Mouse (Mus musculus): ENCODE results near the gene Pycr1. TPM values are rescaled to one million over a fixed set of nuclear protein-coding genes. Genes with fewer than 3 reads are reported as not detected.

Gene Pycr1
- polyA plus RNA-seq, 1 experiment from 2014 or later = 21.8 TPM

DNA sequence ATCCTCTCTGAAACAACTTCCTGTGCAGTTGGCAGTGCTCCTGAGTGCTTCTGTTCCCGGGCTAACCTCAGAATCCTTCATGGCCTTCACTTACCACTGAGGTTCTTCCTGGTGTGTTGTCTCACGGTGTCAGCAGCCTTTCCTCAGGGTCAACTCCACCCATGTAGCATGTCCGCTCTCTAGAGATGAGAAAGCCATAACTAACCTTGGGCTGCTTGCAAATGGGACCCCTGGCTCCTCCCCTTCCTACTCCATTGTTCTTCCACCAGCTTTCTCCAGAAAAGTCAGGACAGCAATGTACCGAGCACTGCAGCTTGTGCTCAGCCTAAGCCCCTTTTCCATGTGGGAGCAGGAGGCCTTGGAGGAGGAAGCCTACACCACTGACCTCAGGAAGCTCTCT lies 36.8 kb downstream of the Pycr1 start:
- no peak for ATAC-seq (ENCODE audit: low FRiP score, low TSS enrichment)
- Histone ChIP-seq H3K36me3 (ENCODE audit: control insufficient read depth, insufficient read depth, low read length) (peaks cover 57% of the 10 kb centered on the region), H3K27ac (ENCODE audit: low read depth, low read length) (no peak overlapping the region), H3K4me2 (replicated peaks; ENCODE audit: low read depth, low read length) (no peak overlapping the region), H3K9me3 (ENCODE audit: control insufficient read depth, low read length) (no peaks in the 10 kb centered on the region), H3K4me1 (ENCODE audit: control insufficient read depth, insufficient read depth, low read length) (peaks cover 18% of the 10 kb centered on the region; the same call in 1 of the 2 replicates), H3K9ac (ENCODE audit: low read depth, low read length) (no peak overlapping the region), H3K4me3 (ENCODE audit: low read length) (no peak overlapping the region), H3K27me3 (ENCODE audit: control insufficient read depth, insufficient read depth, low read length) (0 out of 2 replicates have a peak, but pooled peaks cover 5% of the 10 kb centered on the region)
- WGBS = 78% methylated on average over 4 of the region's 4 CpGs

DNA sequence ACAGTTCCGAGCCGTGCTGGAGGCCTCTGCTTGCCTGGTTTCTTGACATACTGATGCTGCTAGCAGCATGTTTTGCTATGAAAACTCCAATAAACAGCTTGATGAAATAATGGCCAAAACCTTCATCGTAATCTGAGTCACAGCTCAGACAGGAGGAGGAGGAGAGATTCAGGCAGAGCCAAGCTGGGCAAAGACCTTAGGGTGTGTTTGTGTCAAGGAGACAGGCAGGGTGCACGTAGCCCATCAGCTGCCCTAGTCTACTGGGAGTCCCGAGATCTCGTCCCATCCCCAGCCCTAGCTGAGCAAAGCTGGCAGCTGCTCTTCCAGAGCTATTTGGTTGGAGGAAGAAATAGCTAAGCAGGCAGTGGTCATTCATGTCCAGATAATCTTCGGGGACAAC lies 37.9 kb downstream of the Pycr1 start:
- Histone ChIP-seq H3K4me1 (ENCODE audit: control insufficient read depth, insufficient read depth, low read length) (peaks cover 18% of the 10 kb centered on the region; the same call in 1 of the 2 replicates), H3K4me2 (replicated peaks; ENCODE audit: low read depth, low read length) (no peak overlapping the region), H3K27ac (ENCODE audit: low read depth, low read length) (no peak overlapping the region), H3K9me3 (ENCODE audit: control insufficient read depth, low read length) (no peaks in the 10 kb centered on the region), H3K9ac (ENCODE audit: low read depth, low read length) (no peak overlapping the region), H3K36me3 (ENCODE audit: control insufficient read depth, insufficient read depth, low read length) (peaks cover 53% of the 10 kb centered on the region), H3K27me3 (ENCODE audit: control insufficient read depth, insufficient read depth, low read length) (0 out of 2 replicates have a peak, but pooled peaks cover 5% of the 10 kb centered on the region), H3K4me3 (ENCODE audit: low read length) (no peak overlapping the region)
- ATAC-seq (ENCODE audit: low FRiP score, low TSS enrichment) = no peak
- 90% methylated on average over 7 of the region's 7 CpGs for WGBS

DNA sequence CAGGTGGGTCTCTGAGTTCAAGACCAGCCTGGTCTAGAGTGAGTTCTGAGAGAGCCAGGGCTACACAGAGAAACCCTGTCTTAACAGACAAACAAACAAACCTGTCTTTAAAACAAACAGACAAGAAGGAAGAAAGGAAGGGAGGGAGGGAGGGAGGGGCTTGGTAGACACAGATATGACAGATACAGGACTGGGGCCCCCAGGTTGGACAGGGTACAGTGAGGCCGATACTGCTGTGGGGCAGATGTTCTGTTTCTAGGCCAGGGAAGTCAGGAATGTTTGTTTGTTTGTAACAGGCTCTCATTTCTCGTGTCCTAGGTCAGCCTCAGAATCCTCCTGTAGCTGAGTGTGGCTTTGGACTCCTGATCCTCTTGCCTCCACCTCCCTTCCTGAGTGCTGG lies 40.0 kb downstream of the Pycr1 start:
- peaks cover 19% of the 10 kb centered on the region; the same call in 1 of the 2 replicates for H3K4me1 ChIP-seq (ENCODE audit: control insufficient read depth, insufficient read depth, low read length)
- H3K9me3 ChIP-seq (ENCODE audit: control insufficient read depth, low read length) = no peaks in the 10 kb centered on the region
- no peak overlapping the region for H3K27ac ChIP-seq (ENCODE audit: low read depth, low read length)
- H3K4me3 ChIP-seq (ENCODE audit: low read length) = no peak overlapping the region
- ATAC-seq (ENCODE audit: low FRiP score, low TSS enrichment) = no peak
- no peaks in the 10 kb centered on the region for H3K27me3 ChIP-seq (ENCODE audit: control insufficient read depth, insufficient read depth, low read length)
- peaks cover 50% of the 10 kb centered on the region for H3K36me3 ChIP-seq (ENCODE audit: control insufficient read depth, insufficient read depth, low read length)
- 82% methylated on average over 2 of the region's 2 CpGs for WGBS
- no peak overlapping the region for H3K9ac ChIP-seq (ENCODE audit: low read depth, low read length)
- H3K4me2 ChIP-seq (replicated peaks; ENCODE audit: low read depth, low read length) = no peak overlapping the region

DNA sequence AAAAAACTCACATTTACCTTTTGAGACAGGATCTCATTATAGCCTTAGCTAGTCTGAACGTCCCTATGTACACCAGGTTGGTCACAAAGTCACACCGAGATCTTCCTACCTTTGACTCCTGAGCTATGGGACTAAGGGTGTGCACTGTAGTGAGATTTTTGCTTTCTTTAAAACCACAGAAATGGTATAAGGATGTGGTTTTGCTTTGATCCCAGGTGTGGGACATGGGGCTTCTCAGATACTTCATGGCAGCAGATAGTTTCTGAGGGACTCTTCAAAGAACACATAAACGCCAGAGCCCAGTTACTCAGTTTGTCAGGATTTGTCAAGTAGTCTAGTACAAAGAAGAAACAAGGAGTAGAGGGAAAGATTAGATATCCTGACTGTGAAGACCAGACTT lies 42.9 kb downstream of the Pycr1 start:
- no peak for ATAC-seq (ENCODE audit: low FRiP score, low TSS enrichment)
- WGBS = 95% methylated on average over 3 of the region's 3 CpGs
- H3K36me3 ChIP-seq (ENCODE audit: control insufficient read depth, insufficient read depth, low read length) = peaks cover 61% of the 10 kb centered on the region

DNA sequence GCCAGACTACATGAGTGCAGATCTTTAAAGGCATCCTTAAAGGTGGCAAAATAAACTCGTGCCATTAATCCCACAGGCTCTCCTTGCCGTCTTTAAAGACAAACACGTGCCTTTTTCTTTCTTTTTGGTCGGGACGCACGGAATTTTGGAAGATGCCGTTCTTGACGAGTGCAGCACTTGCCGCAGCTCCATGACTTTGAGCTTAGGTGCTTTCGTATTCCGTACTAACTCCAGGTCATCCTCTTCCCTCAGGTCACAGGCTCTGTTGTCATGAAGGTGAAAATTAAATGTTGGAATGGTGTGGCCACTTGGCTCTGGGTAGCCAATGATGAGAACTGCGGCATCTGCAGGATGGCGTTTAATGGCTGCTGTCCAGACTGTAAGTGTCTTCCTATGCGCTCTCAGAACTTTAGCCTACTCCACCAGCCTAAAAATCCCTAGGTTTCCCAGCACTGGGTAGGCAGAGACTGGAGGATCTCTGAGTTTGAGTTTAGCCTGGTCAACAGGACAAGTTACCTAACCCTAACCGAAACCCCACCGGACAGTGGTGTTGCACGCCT lies 44.5 kb downstream of the Pycr1 start:
- Histone ChIP-seq H3K27ac (ENCODE audit: low read depth, low read length) (peak overlapping the region; percentile 87), H3K9ac (ENCODE audit: low read depth, low read length) (peak overlapping the region; percentile 100), H3K4me3 (ENCODE audit: low read length) (peak overlapping the region; percentile 99), H3K36me3 (ENCODE audit: control insufficient read depth, insufficient read depth, low read length) (peaks cover 61% of the 10 kb centered on the region), H3K4me2 (replicated peaks; ENCODE audit: low read depth, low read length) (peak overlapping the region; percentile 80), H3K4me1 (ENCODE audit: control insufficient read depth, insufficient read depth, low read length) (peaks cover 22% of the 10 kb centered on the region), H3K27me3 (ENCODE audit: control insufficient read depth, insufficient read depth, low read length) (no peaks in the 10 kb centered on the region), H3K9me3 (ENCODE audit: control insufficient read depth, low read length) (no peaks in the 10 kb centered on the region)
- 44% methylated on average over 17 of the region's 17 CpGs for WGBS
- ATAC-seq (ENCODE audit: low FRiP score, low TSS enrichment) = no peak

More for the DNA sequence above, 42.9 kb downstream of the Pycr1 start:
- Histone ChIP-seq H3K4me2 (replicated peaks; ENCODE audit: low read depth, low read length) (no peak overlapping the region), H3K27me3 (ENCODE audit: control insufficient read depth, insufficient read depth, low read length) (no peaks in the 10 kb centered on the region), H3K9me3 (ENCODE audit: control insufficient read depth, low read length) (no peaks in the 10 kb centered on the region), H3K4me1 (ENCODE audit: control insufficient read depth, insufficient read depth, low read length) (peaks cover 22% of the 10 kb centered on the region), H3K4me3 (ENCODE audit: low read length) (no peak overlapping the region), H3K27ac (ENCODE audit: low read depth, low read length) (no peak overlapping the region), H3K9ac (ENCODE audit: low read depth, low read length) (peak overlapping the region; percentile 7; the same call in 1 of the 2 replicates)

DNA sequence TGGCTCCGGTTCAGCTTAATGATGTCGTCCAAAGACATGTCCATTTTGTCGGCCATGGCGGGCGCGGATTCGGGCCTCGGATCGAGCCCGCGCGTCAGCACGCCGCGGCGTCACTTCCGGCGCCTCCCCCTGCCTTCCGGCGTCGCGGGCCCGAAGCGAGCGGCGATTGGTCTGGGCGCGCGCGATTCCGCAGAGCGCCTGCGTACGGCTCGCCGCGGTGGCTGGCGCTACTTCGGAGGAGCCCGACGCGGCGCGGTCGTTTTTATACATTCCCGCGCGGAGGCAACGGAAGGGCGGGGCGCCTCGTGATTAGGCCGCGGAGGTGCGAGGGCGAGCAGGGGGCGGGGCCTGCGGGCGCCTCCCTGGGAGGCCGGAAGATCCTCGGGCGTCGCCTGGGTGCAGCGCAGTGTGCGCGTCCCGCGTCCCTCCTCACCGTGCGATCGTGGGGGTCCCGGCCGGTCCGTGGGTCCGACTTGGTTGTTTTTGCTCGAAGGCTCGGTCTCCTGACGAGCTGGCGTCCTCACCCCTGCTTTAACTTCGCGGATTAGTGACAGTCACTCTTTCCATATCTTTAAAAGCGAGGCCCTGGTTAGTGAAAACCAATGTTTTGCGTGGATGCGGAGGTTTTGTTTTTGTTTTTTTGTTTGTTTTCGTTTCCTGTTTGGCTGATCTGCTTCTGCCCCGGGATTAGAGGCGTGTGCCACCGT lies 45.1 kb downstream of the Pycr1 start, which contains the start of the genes Alyref and Anapc11:
Alyref (minus strand) TSS at position 83 of the 707 bp plus-strand sequence.
Anapc11 (plus strand) TSS at position 139 of the 707 bp plus-strand sequence.
- Histone ChIP-seq H3K27ac (ENCODE audit: low read depth, low read length) (peak within 1 kb of the TSS; percentile 87), H3K9ac (ENCODE audit: low read depth, low read length) (peak within 1 kb of the TSS; percentile 100), H3K9me3 (ENCODE audit: control insufficient read depth, low read length) (no peaks in the 10 kb centered on the region), H3K27me3 (ENCODE audit: control insufficient read depth, insufficient read depth, low read length) (no peaks in the 10 kb centered on the region), H3K36me3 (ENCODE audit: control insufficient read depth, insufficient read depth, low read length) (peaks cover 61% of the 10 kb centered on the region), H3K4me3 (ENCODE audit: low read length) (peak within 1 kb of the TSS; percentile 99), H3K4me2 (replicated peaks; ENCODE audit: low read depth, low read length) (peak within 1 kb of the TSS; percentile 96), H3K4me1 (ENCODE audit: control insufficient read depth, insufficient read depth, low read length) (peaks cover 22% of the 10 kb centered on the region)
- WGBS = 1% methylated on average over 87 of the region's 88 CpGs
- peak; percentile 98 for ATAC-seq (ENCODE audit: low FRiP score, low TSS enrichment)

DNA sequence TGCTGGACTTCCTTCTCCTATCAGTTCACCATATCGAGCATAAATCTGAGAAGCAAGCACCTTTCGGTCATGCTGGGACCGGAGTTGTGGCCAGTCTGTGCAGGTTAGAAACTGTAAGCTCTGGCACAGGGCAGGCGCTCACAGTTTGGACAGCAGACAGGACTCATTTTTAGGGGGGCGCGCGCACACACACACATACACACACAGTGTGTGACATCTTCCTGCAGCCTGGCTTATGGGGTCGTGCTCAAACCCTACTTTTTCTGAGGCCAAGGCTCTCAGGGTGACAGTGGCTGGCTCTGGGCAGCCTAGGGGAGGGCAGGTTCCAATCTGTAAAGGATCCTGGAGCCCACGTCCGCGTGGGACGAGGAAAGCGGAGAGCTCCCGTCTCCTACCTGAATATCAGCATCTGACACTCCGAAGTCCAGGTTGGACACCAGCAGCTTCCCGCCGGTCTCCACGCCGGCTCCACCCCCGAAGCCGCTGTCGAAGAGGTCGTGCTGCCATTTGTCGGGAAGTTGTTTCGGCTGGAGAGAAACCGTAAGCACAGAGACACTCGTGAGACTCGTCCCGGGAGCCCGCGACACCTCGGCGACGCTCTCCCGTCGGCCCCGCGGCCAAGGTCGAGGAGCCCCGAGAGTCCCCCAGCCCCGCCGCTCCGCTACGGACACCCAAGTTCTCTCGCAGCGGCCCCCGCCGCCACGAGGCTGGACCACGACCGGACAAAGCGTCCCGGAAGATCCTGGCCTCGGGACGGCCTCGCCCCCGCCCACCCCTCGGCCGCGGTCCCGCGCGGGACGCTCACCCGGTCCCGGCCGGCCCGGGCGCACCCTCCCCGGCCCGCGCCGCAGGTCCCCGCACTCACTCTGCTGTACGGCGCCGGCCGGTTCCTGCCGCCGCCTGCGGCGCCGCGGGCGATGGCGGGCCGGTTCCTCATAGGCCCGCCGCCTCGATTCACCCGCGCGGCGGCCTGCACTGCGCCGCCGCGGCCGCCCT lies 46.0 kb downstream of the Pycr1 start:
- H3K9me3 ChIP-seq (ENCODE audit: control insufficient read depth, low read length) = no peaks in the 10 kb centered on the region
- WGBS = 4% methylated on average over 66 of the region's 99 CpGs
- ATAC-seq (ENCODE audit: low FRiP score, low TSS enrichment) = peak; percentile 57
- no peaks in the 10 kb centered on the region for H3K27me3 ChIP-seq (ENCODE audit: control insufficient read depth, insufficient read depth, low read length)
- peak overlapping the region; percentile 96 for H3K4me2 ChIP-seq (replicated peaks; ENCODE audit: low read depth, low read length)
- peaks cover 22% of the 10 kb centered on the region for H3K4me1 ChIP-seq (ENCODE audit: control insufficient read depth, insufficient read depth, low read length)
- peak overlapping the region; percentile 87 for H3K27ac ChIP-seq (ENCODE audit: low read depth, low read length)
- H3K4me3 ChIP-seq (ENCODE audit: low read length) = peak overlapping the region; percentile 99
- peak overlapping the region; percentile 100 for H3K9ac ChIP-seq (ENCODE audit: low read depth, low read length)
- peaks cover 61% of the 10 kb centered on the region for H3K36me3 ChIP-seq (ENCODE audit: control insufficient read depth, insufficient read depth, low read length)

DNA sequence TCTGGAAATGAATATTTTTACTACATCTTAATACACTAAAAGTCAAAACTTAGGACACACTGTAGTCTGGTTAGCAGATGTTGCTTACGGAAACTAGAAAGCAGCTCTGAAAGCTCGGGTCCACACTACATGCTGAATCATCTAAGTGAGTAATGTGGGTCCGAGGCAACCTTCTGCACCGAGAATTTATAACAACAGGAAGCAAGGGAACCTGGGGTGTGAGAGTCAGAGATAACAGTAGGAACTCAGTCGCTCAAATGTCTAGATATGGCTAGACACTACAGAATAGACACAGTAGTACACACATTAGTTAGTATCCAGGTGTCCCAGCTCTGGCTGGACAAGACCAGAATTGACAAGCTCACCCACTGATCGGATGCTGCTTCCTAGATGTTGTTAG lies 55.0 kb downstream of the Pycr1 start:
- H3K4me3 ChIP-seq (ENCODE audit: low read length) = no peak overlapping the region
- no peak overlapping the region for H3K4me2 ChIP-seq (replicated peaks; ENCODE audit: low read depth, low read length)
- peaks cover 91% of the 10 kb centered on the region for H3K36me3 ChIP-seq (ENCODE audit: control insufficient read depth, insufficient read depth, low read length)
- H3K4me1 ChIP-seq (ENCODE audit: control insufficient read depth, insufficient read depth, low read length) = no peaks in the 10 kb centered on the region
- H3K27me3 ChIP-seq (ENCODE audit: control insufficient read depth, insufficient read depth, low read length) = no peaks in the 10 kb centered on the region
- no peak overlapping the region for H3K9ac ChIP-seq (ENCODE audit: low read depth, low read length)
- no peak for ATAC-seq (ENCODE audit: low FRiP score, low TSS enrichment)
- 93% methylated on average over 6 of the region's 6 CpGs for WGBS
- H3K9me3 ChIP-seq (ENCODE audit: control insufficient read depth, low read length) = no peaks in the 10 kb centered on the region; the same call in 1 of the 2 replicates
- no peak overlapping the region for H3K27ac ChIP-seq (ENCODE audit: low read depth, low read length)

Measured in kidney, embryonic 14.5 days (tissue).